Mouse (Mus musculus) midbrain, embryonic 10.5 days (tissue): ENCODE measurements around the gene Thap4. TPM values are rescaled to one million over a fixed set of nuclear protein-coding genes. Genes with fewer than 3 reads are reported as not detected.

ENCODE experiments used
- DNase-seq: peaks from one replicate; pipeline ENCODE4 v3.0.0-alpha.2; 2017; ENCODE audit warnings: low spot score
- H3K27ac ChIP-seq: fragments of 300-500 bp; sonication (generic); replicated peaks from 2 replicates; pipeline ENCODE4 v1.5.1; 2016; ENCODE audit warnings: mild to moderate bottlenecking
- H3K27me3 ChIP-seq: fragments of 300-500 bp; sonication (generic); 2 replicates; pipeline ENCODE4 v1.6.1; 2016; ENCODE audit warnings: low read depth, mild to moderate bottlenecking; ENCODE audit not compliant: poor library complexity, severe bottlenecking
- H3K36me3 ChIP-seq: fragments of 300-500 bp; sonication (generic); 2 replicates; pipeline ENCODE4 v1.6.1; 2016; ENCODE audit warnings: mild to moderate bottlenecking, moderate library complexity
- H3K4me1 ChIP-seq: fragments of 300-500 bp; sonication (generic); 2 replicates; pipeline ENCODE4 v1.6.1; 2016
- H3K4me3 ChIP-seq: fragments of 300-500 bp; sonication (generic); 2 replicates; pipeline ENCODE4 v1.5.1; 2016; ENCODE audit warnings: mild to moderate bottlenecking, moderate library complexity
- H3K9me3 ChIP-seq: fragments of 300-500 bp; sonication (generic); replicated peaks from 2 replicates; pipeline ENCODE4 v1.6.1; 2016; ENCODE audit warnings: mild to moderate bottlenecking
- WGBS: fragments of 180-500 bp; shearing (Covaris S2); methylation state at CpG from one replicate; pipeline ENCODE4 v1.1.7; 2016; 5-methylcytosine and 5-hydroxymethylcytosine counted together
- polyA plus RNA-seq: library from polyadenylated mRNA; unstranded; fragments of >200 nt; fragmentation: Nextera tagmentation; extraction: Ambion mirVana; gene quantifications from 2 replicates; pipeline ENCODE4 v1.2.1, GENCODE M21; 2016

The Thap4 gene
- polyA plus RNA-seq = 47.8 and 49.6 TPM in 2 replicates

- Histone ChIP-seq H3K36me3 (peaks cover 11% of the 10 kb centered on the region), H3K27ac (peak within 1 kb of the TSS; percentile 92), H3K4me3 (peak within 1 kb of the TSS; percentile 97), H3K27me3 (no peaks in the 10 kb centered on the region), H3K9me3 (no peaks in the 10 kb centered on the region), H3K4me1 (peaks cover 32% of the 10 kb centered on the region)
- WGBS = under 1% methylated on average over 110 of the region's 121 CpGs
- peak; percentile 87 for DNase-seq
Observed at GRCm38 (mm10) chr1:93754573-93755290, at the start of gene Thap4. TSS of gene Thap4 (minus strand) at chr1:93754864.

DNA sequence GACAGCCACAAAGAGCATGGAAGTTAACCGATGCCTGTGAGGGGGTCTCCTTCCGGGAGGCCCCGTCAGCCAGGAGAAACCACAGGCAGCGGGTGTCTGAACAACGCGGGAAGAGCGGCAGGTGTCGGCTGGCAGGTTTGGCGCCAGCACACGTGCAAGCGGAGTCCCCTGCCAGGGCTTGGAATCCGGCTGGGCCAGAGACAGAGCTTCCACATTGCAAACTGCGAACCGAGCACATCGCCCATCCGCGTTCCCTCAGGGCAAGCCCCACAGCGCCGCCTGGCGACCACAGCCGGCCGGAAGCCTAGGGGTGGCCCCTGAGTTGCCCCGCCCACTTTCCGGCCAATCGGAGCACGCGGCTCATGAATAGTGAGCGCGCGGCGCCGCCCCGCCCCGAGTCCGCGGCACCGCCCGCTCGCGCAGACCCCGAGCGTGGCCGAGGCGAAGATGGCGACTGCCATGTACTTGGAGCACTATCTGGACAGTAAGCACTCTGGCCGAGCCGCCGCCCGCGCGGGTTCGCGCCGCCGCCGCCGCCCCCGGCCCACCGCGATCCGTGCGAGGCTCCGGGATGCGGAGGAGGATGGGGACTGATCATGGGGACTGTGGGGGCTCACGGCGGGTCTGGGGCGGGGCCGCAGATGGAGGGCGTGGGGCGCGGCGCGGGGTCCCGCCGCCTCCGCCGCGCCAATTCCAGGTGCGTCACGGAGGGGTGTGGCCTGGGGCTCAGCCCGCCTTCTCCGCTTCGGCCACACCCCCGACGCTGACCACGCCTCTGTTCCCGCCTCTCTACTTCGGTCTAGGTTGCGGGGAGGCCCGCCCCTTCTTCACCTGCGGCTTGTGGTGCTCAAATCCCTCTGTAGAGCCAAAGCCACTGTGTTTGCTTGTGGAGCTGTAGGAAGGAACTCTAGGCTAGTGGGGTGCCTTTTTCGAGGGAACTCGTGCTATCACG is 49.2 kb upstream of the Thap4 start, which contains the start of gene Ing5:
Gene Ing5 (plus strand): TSS at position 410 of the 952 bp plus-strand sequence.
- WGBS = under 1% methylated on average over 92 of the region's 94 CpGs
- peak; percentile 99 for DNase-seq
- Histone ChIP-seq H3K9me3 (no peaks in the 10 kb centered on the region), H3K27me3 (no peaks in the 10 kb centered on the region), H3K4me3 (peak within 1 kb of the TSS; percentile 86), H3K27ac (peak within 1 kb of the TSS; percentile 98), H3K36me3 (peaks cover 53% of the 10 kb centered on the region), H3K4me1 (peaks cover 41% of the 10 kb centered on the region)

DNA sequence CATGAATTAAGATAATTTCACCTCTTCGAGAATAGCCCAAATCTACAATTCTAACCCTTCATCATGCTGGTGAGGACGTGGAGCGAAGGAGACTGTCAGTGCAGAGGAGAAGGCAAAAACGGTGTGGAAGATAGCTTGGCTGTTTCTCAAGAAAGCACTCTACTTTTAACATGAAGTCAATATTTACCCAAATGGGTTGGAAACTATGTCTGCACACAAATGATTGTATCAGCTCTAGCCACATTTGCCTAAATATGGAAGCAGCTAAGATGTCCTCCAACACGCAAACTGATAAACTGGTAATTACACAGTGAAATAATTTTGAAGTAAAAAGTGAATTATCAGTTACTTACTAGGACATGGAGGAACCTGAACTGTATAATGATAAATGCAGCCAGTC is 48.1 kb upstream of the Thap4 start:
- Histone ChIP-seq H3K36me3 (peaks cover 53% of the 10 kb centered on the region), H3K27ac (peak overlapping the region; percentile 98), H3K4me3 (peak overlapping the region; percentile 86), H3K9me3 (no peaks in the 10 kb centered on the region), H3K27me3 (no peaks in the 10 kb centered on the region), H3K4me1 (peaks cover 44% of the 10 kb centered on the region)
- no peak for DNase-seq
- WGBS = 84% methylated on average over 5 of the region's 5 CpGs

DNA sequence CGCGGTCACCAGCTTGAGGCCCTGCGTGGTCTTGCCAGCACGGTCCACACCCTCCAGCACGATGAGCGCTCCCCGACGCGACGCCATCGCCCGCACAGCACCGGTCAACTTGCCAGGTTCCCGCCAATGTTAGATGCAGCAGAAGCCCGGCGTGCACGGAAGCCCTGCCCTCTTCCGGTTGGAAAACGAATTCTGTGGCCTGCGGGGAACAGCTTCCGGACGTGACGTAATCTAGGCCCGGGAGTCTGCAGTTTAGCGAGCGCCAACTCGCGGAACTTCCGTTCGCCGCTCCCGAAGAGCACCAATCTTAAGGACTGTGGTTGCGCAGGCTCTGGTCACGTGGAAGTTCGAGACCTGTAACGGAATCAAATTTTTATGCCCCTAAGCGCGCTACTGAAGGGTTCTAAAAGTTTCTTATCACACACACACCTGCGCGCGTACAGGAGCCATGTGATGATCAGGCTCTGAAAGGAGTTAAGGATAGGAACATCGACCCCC is 47.1 kb upstream of the Thap4 start, which contains the start of gene Dtymk:
Gene Dtymk (minus strand): TSS at position 194 of the 498 bp plus-strand sequence.
- peak within 1 kb of the TSS; percentile 86 for H3K4me3 ChIP-seq
- no peaks in the 10 kb centered on the region for H3K27me3 ChIP-seq
- WGBS = under 1% methylated on average over 42 of the region's 42 CpGs
- peaks cover 44% of the 10 kb centered on the region for H3K4me1 ChIP-seq
- peak; percentile 96 for DNase-seq
- H3K36me3 ChIP-seq = peaks cover 55% of the 10 kb centered on the region
- no peaks in the 10 kb centered on the region for H3K9me3 ChIP-seq
- H3K27ac ChIP-seq = peak within 1 kb of the TSS; percentile 92

- Histone ChIP-seq H3K36me3 (peaks cover 55% of the 10 kb centered on the region), H3K4me1 (peaks cover 44% of the 10 kb centered on the region), H3K4me3 (peak overlapping the region; percentile 86), H3K27ac (peak overlapping the region; percentile 92), H3K27me3 (no peaks in the 10 kb centered on the region), H3K9me3 (no peaks in the 10 kb centered on the region)
- no peak for DNase-seq
- WGBS = 79% methylated on average over 21 of the region's 21 CpGs
Observed at GRCm38 (mm10) chr1:93800670-93801503, 46.2 kb upstream of the Thap4 start.

GRCm38 (mm10) chr1:93795886-93796285 is 41.2 kb upstream of the Thap4 start:
- no peak for DNase-seq
- Histone ChIP-seq H3K9me3 (peaks cover 7% of the 10 kb centered on the region; the same call in 1 of the 2 replicates), H3K27ac (no peak overlapping the region), H3K36me3 (peaks cover 99% of the 10 kb centered on the region), H3K4me1 (peaks cover 7% of the 10 kb centered on the region), H3K27me3 (no peaks in the 10 kb centered on the region), H3K4me3 (no peak overlapping the region)
- WGBS = 91% methylated on average over 8 of the region's 8 CpGs

- no peaks in the 10 kb centered on the region for H3K27me3 ChIP-seq
- peaks cover 7% of the 10 kb centered on the region; the same call in 1 of the 2 replicates for H3K9me3 ChIP-seq
- H3K36me3 ChIP-seq = peaks cover 100% of the 10 kb centered on the region
- no peak overlapping the region for H3K4me3 ChIP-seq
- H3K4me1 ChIP-seq = 0 out of 2 replicates have a peak, but pooled peaks cover 3% of the 10 kb centered on the region
- DNase-seq = no peak
- WGBS = 94% methylated on average over 8 of the region's 8 CpGs
- H3K27ac ChIP-seq = no peak overlapping the region
Observed at GRCm38 (mm10) chr1:93794526-93794925, 39.9 kb upstream of the Thap4 start.

DNA sequence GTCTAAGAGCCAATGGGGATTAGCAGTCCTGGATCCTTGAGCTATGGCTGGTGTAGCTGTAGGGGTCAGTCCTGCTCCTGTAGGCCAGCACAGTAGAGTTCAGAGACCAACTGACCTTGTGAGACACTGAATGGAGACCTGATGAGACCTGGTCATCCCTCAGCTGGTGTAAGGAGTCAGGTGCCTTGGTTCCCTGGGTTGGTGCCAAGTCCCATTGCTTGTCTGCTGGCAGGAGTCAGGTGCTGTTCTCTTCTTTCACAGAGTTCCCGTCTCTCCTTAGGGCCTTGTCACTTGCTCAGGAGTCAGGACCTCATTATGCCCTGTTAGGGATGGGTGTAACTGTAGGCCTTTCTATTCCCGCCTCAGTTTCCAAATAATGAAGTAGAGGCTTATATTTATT is 32.2 kb upstream of the Thap4 start:
- Histone ChIP-seq H3K27ac (no peak overlapping the region), H3K36me3 (peaks cover 99% of the 10 kb centered on the region), H3K9me3 (peaks cover 7% of the 10 kb centered on the region; the same call in 1 of the 2 replicates), H3K27me3 (no peaks in the 10 kb centered on the region), H3K4me1 (no peaks in the 10 kb centered on the region), H3K4me3 (no peak overlapping the region)
- no peak for DNase-seq
- 89% methylated on average over 2 of the region's 2 CpGs for WGBS

GRCm38 (mm10) chr1:93776686-93777085 is 22.0 kb upstream of the Thap4 start:
- Histone ChIP-seq H3K27ac (no peak overlapping the region), H3K9me3 (no peaks in the 10 kb centered on the region), H3K36me3 (peaks cover 94% of the 10 kb centered on the region), H3K4me3 (no peak overlapping the region), H3K4me1 (no peaks in the 10 kb centered on the region), H3K27me3 (no peaks in the 10 kb centered on the region)
- no peak for DNase-seq
- WGBS = 88% methylated on average over 5 of the region's 5 CpGs

DNA sequence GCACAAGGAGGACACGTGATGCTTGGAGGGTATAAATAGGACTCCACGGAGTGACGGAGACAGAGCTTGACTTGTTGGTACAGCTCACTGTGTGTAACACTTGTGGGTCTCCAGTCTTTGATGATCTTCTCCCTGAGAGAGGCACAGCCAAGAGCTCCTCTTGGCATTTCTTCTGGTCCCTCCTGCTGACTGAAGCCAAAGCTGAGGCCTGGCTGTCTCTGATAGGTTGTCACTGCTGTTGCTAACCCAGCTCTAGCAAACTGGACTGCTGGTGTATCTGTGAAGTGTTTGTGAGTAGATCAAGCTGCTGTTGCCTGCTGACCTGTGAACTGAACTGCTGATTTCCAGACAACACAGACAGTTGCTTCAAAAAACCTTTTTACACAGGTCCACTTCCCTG is 15.2 kb upstream of the Thap4 start:
- Histone ChIP-seq H3K9me3 (no peaks in the 10 kb centered on the region), H3K36me3 (peaks cover 67% of the 10 kb centered on the region), H3K27ac (no peak overlapping the region), H3K27me3 (no peaks in the 10 kb centered on the region), H3K4me3 (no peak overlapping the region), H3K4me1 (no peaks in the 10 kb centered on the region)
- 93% methylated on average over 3 of the region's 3 CpGs for WGBS
- DNase-seq = no peak

GRCm38 (mm10) chr1:93767600-93767999 is 12.9 kb upstream of the Thap4 start:
- Histone ChIP-seq H3K36me3 (peaks cover 44% of the 10 kb centered on the region), H3K4me3 (no peak overlapping the region), H3K27me3 (no peaks in the 10 kb centered on the region), H3K27ac (no peak overlapping the region), H3K9me3 (no peaks in the 10 kb centered on the region), H3K4me1 (no peaks in the 10 kb centered on the region)
- 95% methylated on average over 6 of the region's 6 CpGs for WGBS
- no peak for DNase-seq
